Mouse (Mus musculus) forebrain, embryonic 12.5 days (tissue): ENCODE data around the gene Slc15a4. TPM values are rescaled to one million over a fixed set of nuclear protein-coding genes. Genes with fewer than 3 reads are reported as not detected.

Experiments
- ATAC-seq: fragments of 200-750 bp; cut with Nextera tagmentation; 2 replicates; pipeline ENCODE4 v1.8.0; 2017; ENCODE audit warnings: moderate TSS enrichment; ENCODE audit not compliant: low FRiP score
- H3K27ac ChIP-seq: fragments of 300-500 bp; sonication (generic); 2 replicates; pipeline ENCODE4 v1.5.1; 2016; ENCODE audit warnings: mild to moderate bottlenecking
- H3K27me3 ChIP-seq: fragments of 300-500 bp; sonication (generic); 2 replicates; pipeline ENCODE4 v1.6.1; 2016; ENCODE audit warnings: mild to moderate bottlenecking
- H3K36me3 ChIP-seq: fragments of 300-500 bp; sonication (generic); replicated peaks from 2 replicates; pipeline ENCODE4 v1.6.1; 2016; ENCODE audit warnings: mild to moderate bottlenecking
- H3K4me1 ChIP-seq: fragments of 300-500 bp; sonication (generic); 2 replicates; pipeline ENCODE4 v1.6.1; 2016
- H3K4me2 ChIP-seq: fragments of 300-500 bp; sonication (generic); 2 replicates; pipeline ENCODE4 v1.6.1; 2016; ENCODE audit warnings: mild to moderate bottlenecking, moderate library complexity
- H3K4me3 ChIP-seq: fragments of 300-500 bp; sonication (generic); replicated peaks from 2 replicates; pipeline ENCODE4 v1.5.1; 2016; ENCODE audit warnings: mild to moderate bottlenecking
- H3K9ac ChIP-seq: fragments of 300-500 bp; sonication (generic); 2 replicates; pipeline ENCODE4 v1.6.1; 2016; ENCODE audit warnings: mild to moderate bottlenecking
- H3K9me3 ChIP-seq: fragments of 300-500 bp; sonication (generic); 2 replicates; pipeline ENCODE4 v1.6.1; 2016
- WGBS: fragments of 180-500 bp; shearing (Covaris S2); methylation state at CpG from one replicate; pipeline ENCODE4 v1.1.7; 2016; 5-methylcytosine and 5-hydroxymethylcytosine counted together
- polyA plus RNA-seq: library from polyadenylated mRNA; unstranded; fragments of >200 nt; fragmentation: Nextera tagmentation; extraction: Ambion mirVana; gene quantifications from 2 replicates; pipeline ENCODE4 v1.2.1, GENCODE M21; 2016

Gene Slc15a4
- polyA plus RNA-seq = 25.5 and 27.5 TPM in 2 replicates

DNA sequence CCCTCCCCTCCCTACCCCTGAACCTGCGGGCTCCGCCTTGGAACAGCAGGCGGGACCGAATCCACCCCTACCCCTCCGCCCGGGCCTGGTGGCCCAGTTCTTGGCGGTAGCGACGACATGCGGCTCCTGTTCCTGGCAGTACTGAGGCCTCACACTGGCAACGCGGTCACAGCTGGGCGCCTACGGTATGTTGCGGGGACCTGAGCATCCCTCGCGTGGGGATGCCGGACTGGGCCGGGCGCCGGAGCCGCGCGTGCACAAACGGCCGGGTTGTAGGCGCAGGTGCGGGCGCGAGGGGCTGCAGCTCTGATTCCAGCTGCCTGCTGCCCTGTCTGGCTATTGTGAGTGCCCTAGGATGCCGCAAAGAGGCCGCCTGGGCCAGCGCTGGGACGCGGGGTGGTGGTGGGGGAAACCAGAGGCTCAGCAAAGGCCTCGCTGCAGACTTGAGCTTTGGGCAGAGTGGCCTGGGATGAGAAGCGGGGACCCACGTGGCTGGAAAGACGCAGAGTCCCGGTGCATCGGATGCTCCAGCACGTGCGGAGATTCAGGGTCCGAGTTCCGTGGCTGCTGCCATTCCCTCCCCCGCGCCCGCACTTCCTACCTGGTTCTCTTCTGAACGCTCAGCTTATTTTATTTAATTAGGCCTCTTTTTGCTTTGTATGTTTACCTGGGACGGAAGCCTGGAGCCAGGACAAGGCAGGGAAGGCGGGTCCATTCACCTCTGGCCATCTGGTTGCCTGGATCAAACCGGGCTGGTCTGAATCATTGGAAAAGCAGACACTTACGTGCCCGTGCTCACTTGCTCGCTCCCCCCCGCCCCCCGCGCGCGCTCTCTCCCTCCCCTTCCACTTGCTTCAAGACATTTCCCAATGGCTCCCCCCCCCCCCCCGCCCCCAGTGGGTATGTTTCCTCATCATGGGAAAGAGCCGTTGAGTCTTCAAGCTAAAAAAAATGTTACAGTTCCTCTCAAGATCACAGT lies at the start of gene Slc15a4, which contains the start of gene Glt1d1:
TSS of gene Slc15a4 (minus strand) at position 731 of the 979 bp plus-strand sequence.
TSS of gene Glt1d1 (plus strand) at position 96 of the 979 bp plus-strand sequence.
- no peaks in the 10 kb centered on the region for H3K36me3 ChIP-seq
- peaks cover 11% of the 10 kb centered on the region for H3K4me1 ChIP-seq
- peak within 1 kb of the TSS; percentile 68 for H3K9ac ChIP-seq
- H3K9me3 ChIP-seq = no peaks in the 10 kb centered on the region
- H3K27ac ChIP-seq = no peak within 1 kb of the TSS
- WGBS = under 1% methylated on average over 56 of the region's 62 CpGs
- H3K4me3 ChIP-seq = peak within 1 kb of the TSS; percentile 58
- ATAC-seq = peak; percentile 77
- H3K27me3 ChIP-seq = 0 out of 2 replicates have a peak, but pooled peaks cover 7% of the 10 kb centered on the region
- peak within 1 kb of the TSS; percentile 98 for H3K4me2 ChIP-seq

DNA sequence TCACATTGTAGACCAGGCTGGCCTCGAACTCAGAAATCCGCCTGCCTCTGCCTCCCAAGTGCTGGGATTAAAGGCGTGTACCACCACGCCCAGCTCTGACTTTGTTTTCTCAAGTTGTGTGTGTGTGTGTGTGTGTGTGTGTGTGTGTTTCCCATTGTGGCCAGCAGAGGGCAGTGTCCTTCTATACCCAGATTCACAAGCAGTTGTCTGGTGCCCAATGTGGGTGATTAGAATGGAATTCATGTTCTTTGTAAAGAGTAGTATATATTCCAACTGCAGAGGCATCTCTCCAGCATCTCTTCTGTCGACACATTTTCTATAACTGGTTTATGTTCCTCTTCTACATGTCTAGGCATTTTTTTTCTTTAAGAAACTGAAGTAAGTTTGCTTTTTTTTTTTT lies 45.8 kb upstream of the Slc15a4 start:
- H3K27ac ChIP-seq = no peak overlapping the region
- 94% methylated on average over 5 of the region's 5 CpGs for WGBS
- H3K9ac ChIP-seq = no peak overlapping the region
- H3K27me3 ChIP-seq = no peaks in the 10 kb centered on the region
- H3K36me3 ChIP-seq = peaks cover 10% of the 10 kb centered on the region; the same call in 1 of the 2 replicates
- ATAC-seq = no peak
- H3K4me2 ChIP-seq = no peak overlapping the region
- H3K4me1 ChIP-seq = no peaks in the 10 kb centered on the region
- 0 out of 2 replicates have a peak, but pooled peaks cover 3% of the 10 kb centered on the region for H3K9me3 ChIP-seq
- H3K4me3 ChIP-seq = no peak overlapping the region

- no peak overlapping the region for H3K9ac ChIP-seq
- H3K4me1 ChIP-seq = no peaks in the 10 kb centered on the region
- WGBS = 93% methylated on average over 2 of the region's 2 CpGs
- no peak overlapping the region for H3K4me3 ChIP-seq
- H3K27ac ChIP-seq = no peak overlapping the region
- H3K36me3 ChIP-seq = peaks cover 10% of the 10 kb centered on the region; the same call in 1 of the 2 replicates
- ATAC-seq = no peak
- no peak overlapping the region for H3K4me2 ChIP-seq
- 0 out of 2 replicates have a peak, but pooled peaks cover 3% of the 10 kb centered on the region for H3K9me3 ChIP-seq
- no peaks in the 10 kb centered on the region for H3K27me3 ChIP-seq
These were observed 44.9 kb upstream of the Slc15a4 start for GRCm38 (mm10) chr5:127677561-127677960.

GRCm38 (mm10) chr5:127673913-127674312 lies 41.2 kb upstream of the Slc15a4 start:
- Histone ChIP-seq H3K4me2 (no peak overlapping the region), H3K9me3 (0 out of 2 replicates have a peak, but pooled peaks cover 3% of the 10 kb centered on the region), H3K9ac (no peak overlapping the region), H3K4me3 (no peak overlapping the region), H3K27ac (no peak overlapping the region), H3K4me1 (no peaks in the 10 kb centered on the region), H3K27me3 (no peaks in the 10 kb centered on the region), H3K36me3 (peaks cover 10% of the 10 kb centered on the region; the same call in 1 of the 2 replicates)
- 91% methylated on average over 8 of the region's 8 CpGs for WGBS
- no peak for ATAC-seq

DNA sequence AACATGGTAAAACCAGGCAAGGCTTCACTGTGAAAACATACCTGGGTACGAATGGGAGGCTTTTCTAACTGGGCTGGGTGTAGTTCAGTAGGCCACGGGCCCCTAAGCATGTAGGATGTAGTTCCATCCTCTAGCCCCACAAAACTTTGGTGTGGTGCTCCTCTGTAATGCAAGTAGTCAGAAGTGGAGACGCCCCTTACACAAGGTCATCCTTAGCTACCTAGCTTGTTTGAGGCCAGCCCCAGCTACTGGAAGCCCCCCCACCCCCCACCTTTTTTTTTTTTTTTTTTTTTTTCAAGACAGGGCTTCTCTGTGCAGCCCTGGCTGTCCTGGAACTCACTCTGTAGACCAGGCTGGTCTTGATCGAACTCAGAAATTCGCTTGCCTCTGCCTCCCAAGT lies 28.3 kb upstream of the Slc15a4 start:
- WGBS = 90% methylated on average over 5 of the region's 5 CpGs
- Histone ChIP-seq H3K4me3 (no peak overlapping the region), H3K9ac (no peak overlapping the region), H3K9me3 (peaks cover 7% of the 10 kb centered on the region; the same call in 1 of the 2 replicates), H3K27me3 (no peaks in the 10 kb centered on the region), H3K4me1 (no peaks in the 10 kb centered on the region), H3K36me3 (peaks cover 13% of the 10 kb centered on the region), H3K4me2 (no peak overlapping the region), H3K27ac (no peak overlapping the region)
- no peak for ATAC-seq

DNA sequence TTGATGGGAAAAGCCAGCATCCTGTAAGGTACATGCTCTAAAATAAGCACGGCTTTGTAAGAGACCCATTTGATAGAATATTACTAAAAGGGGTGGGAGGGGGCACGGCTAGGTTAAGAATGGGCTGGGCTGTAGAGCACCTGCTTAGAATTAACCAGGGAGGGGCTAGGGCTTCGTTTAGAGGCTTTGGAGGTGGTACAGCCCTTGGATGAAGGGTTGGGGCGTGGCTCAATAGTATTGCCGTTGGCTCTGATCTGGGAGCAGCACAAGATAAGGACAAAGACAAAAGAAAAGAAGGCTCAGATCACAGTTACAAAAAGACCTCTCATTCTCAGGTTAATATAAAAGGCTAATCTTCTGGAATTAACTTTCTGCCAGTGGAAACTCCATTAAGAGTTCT lies 27.6 kb upstream of the Slc15a4 start:
- Histone ChIP-seq H3K36me3 (peaks cover 13% of the 10 kb centered on the region), H3K4me3 (no peak overlapping the region), H3K4me2 (no peak overlapping the region), H3K9ac (no peak overlapping the region), H3K27me3 (no peaks in the 10 kb centered on the region), H3K27ac (no peak overlapping the region), H3K4me1 (no peaks in the 10 kb centered on the region), H3K9me3 (peaks cover 7% of the 10 kb centered on the region; the same call in 1 of the 2 replicates)
- no peak for ATAC-seq
- 65% methylated on average over 5 of the region's 5 CpGs for WGBS

DNA sequence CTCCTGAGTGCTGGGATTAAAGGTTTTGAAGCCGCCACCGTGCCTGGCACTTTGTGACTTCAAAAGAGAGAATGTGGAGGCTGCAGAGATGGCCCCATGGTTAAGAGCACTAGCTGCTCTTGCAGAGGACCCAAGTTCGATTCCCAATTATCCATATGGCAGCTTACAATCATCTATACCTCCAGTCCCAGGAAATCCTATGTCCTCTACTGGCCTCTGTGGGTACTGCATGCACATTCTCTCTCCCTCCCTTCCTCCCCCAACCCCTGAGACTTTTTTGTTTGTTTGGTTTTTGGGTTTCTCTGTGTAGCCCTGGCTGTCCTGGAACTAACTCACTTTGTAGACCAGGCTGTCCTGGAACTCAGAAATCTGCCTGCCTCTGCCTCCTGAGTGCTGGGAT lies 26.6 kb upstream of the Slc15a4 start:
- Histone ChIP-seq H3K9me3 (peaks cover 7% of the 10 kb centered on the region; the same call in 1 of the 2 replicates), H3K4me1 (no peaks in the 10 kb centered on the region), H3K4me3 (no peak overlapping the region), H3K27ac (no peak overlapping the region), H3K9ac (no peak overlapping the region), H3K4me2 (no peak overlapping the region), H3K27me3 (no peaks in the 10 kb centered on the region), H3K36me3 (peaks cover 13% of the 10 kb centered on the region)
- 90% methylated on average over 3 of the region's 3 CpGs for WGBS
- no peak for ATAC-seq

GRCm38 (mm10) chr5:127658257-127658656 lies 25.6 kb upstream of the Slc15a4 start:
- ATAC-seq = no peak
- Histone ChIP-seq H3K4me2 (no peak overlapping the region), H3K27ac (no peak overlapping the region), H3K27me3 (no peaks in the 10 kb centered on the region), H3K9me3 (peaks cover 7% of the 10 kb centered on the region; the same call in 1 of the 2 replicates), H3K4me3 (no peak overlapping the region), H3K4me1 (no peaks in the 10 kb centered on the region), H3K36me3 (peaks cover 13% of the 10 kb centered on the region), H3K9ac (no peak overlapping the region)
- 89% methylated on average over 2 of the region's 2 CpGs for WGBS

GRCm38 (mm10) chr5:127649077-127649476 lies 16.4 kb upstream of the Slc15a4 start:
- Histone ChIP-seq H3K27me3 (no peaks in the 10 kb centered on the region), H3K27ac (no peak overlapping the region), H3K9ac (no peak overlapping the region), H3K4me1 (no peaks in the 10 kb centered on the region), H3K4me3 (no peak overlapping the region), H3K36me3 (peaks cover 20% of the 10 kb centered on the region; the same call in 1 of the 2 replicates), H3K4me2 (no peak overlapping the region), H3K9me3 (no peaks in the 10 kb centered on the region)
- ATAC-seq = no peak

GRCm38 (mm10) chr5:127648046-127648445 lies 15.3 kb upstream of the Slc15a4 start:
- no peak overlapping the region for H3K4me3 ChIP-seq
- no peak overlapping the region for H3K4me2 ChIP-seq
- WGBS = 79% methylated on average over 6 of the region's 6 CpGs
- no peaks in the 10 kb centered on the region for H3K27me3 ChIP-seq
- no peaks in the 10 kb centered on the region for H3K4me1 ChIP-seq
- no peak overlapping the region for H3K9ac ChIP-seq
- no peaks in the 10 kb centered on the region for H3K9me3 ChIP-seq
- no peak for ATAC-seq
- peaks cover 20% of the 10 kb centered on the region; the same call in 1 of the 2 replicates for H3K36me3 ChIP-seq
- no peak overlapping the region for H3K27ac ChIP-seq

GRCm38 (mm10) chr5:127641185-127641958 lies 8.7 kb upstream of the Slc15a4 start:
- H3K27me3 ChIP-seq = no peaks in the 10 kb centered on the region
- no peak overlapping the region for H3K9ac ChIP-seq
- 92% methylated on average over 15 of the region's 15 CpGs for WGBS
- no peak overlapping the region for H3K4me2 ChIP-seq
- H3K4me1 ChIP-seq = no peaks in the 10 kb centered on the region
- no peak for ATAC-seq
- H3K4me3 ChIP-seq = no peak overlapping the region
- H3K27ac ChIP-seq = no peak overlapping the region
- 0 out of 2 replicates have a peak, but pooled peaks cover 5% of the 10 kb centered on the region for H3K9me3 ChIP-seq
- H3K36me3 ChIP-seq = 0 out of 2 replicates have a peak, but pooled peaks cover 4% of the 10 kb centered on the region

- H3K4me2 ChIP-seq = no peak overlapping the region
- no peak overlapping the region for H3K4me3 ChIP-seq
- 0 out of 2 replicates have a peak, but pooled peaks cover 4% of the 10 kb centered on the region for H3K36me3 ChIP-seq
- no peak overlapping the region for H3K9ac ChIP-seq
- 0 out of 2 replicates have a peak, but pooled peaks cover 5% of the 10 kb centered on the region for H3K9me3 ChIP-seq
- no peaks in the 10 kb centered on the region for H3K4me1 ChIP-seq
- no peak for ATAC-seq
- WGBS = 94% methylated on average over 3 of the region's 3 CpGs
- no peak overlapping the region for H3K27ac ChIP-seq
- H3K27me3 ChIP-seq = no peaks in the 10 kb centered on the region
These were observed 7.7 kb upstream of the Slc15a4 start for GRCm38 (mm10) chr5:127640359-127640758.
